Mouse (Mus musculus) brain, embryonic 18.5 days (tissue): ENCODE measurements around the gene Snta1.
"Not testable (repeated sequence)": the region's sequence is repeated elsewhere in the genome, so short reads cannot be mapped to it uniquely, and the experiment has no call there.

Source experiments
- DNase-seq: peaks from one replicate; pipeline ENCODE4 v3.0.0-alpha.2; 2012; ENCODE audit warnings: low read depth, low spot score

Snta1 gene

DNA sequence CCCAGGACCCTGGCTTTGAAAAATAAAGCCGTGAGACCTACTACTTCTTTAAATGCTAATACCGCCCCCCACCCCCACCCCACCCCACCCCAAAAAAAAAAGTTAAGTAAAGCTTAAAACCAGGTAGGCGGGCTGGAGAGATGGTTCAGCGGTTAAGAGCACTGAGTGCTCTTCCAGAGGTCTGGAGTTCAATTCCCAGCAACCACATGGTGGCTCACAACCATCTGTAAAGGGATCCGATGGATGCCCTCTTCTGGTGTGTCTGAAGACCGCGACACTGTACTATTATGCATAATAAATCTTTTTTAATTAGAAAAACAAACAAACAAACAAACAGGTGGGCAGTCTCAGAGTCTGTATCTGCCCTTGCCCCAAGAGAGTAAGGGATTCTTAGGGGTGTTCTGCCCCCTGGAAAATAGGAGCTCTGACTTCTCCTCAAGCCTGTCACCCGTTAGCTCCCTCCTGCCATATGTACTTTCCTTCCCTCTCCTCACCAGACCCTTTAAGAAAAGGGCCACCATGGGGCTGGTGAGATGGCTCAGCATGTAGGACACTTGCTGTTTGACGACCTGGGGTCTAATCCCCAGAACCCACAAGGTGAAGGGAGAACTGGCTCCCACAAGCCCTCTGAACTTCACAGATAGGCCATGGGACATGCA lies 34.9 kb downstream of the Snta1 start, which contains the start of gene Cdk5rap1:
TSS of gene Cdk5rap1 (minus strand) at position 169 of the 659 bp plus-strand sequence.
- DNase-seq = no peak

DNA sequence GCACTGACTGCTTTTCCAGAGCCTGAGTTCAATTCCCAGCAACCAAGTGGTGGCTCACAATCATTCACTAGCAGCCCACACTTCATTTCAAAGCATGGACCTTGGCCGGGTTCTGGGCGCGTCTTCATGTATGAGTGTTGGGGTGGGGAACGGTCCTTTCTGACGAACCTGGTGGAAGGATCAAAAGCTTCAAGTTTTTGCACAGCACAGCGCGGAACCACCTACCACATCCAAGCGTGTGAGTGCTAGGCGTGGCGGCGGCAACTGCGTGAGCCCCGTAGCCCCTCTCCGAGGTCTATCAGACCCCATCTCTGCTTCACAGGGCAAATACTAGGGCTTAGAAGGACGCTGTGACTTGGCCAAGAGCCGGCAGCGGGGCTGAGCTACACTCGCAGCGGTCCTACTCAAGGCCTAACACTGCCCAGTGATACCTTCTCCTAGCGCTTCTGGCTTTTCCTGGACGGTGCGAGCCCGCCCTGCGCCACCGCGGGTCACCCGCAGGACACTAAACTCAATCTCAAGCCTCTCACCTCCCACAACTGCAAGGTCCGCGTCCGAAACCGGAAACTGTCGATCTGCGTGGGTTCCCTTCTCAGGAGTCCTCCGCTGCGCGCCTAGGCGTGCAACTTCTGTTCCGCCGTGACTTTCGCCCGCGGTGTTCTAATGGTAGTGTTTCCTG lies 35.6 kb downstream of the Snta1 start:
- peak; percentile 60 for DNase-seq

DNA sequence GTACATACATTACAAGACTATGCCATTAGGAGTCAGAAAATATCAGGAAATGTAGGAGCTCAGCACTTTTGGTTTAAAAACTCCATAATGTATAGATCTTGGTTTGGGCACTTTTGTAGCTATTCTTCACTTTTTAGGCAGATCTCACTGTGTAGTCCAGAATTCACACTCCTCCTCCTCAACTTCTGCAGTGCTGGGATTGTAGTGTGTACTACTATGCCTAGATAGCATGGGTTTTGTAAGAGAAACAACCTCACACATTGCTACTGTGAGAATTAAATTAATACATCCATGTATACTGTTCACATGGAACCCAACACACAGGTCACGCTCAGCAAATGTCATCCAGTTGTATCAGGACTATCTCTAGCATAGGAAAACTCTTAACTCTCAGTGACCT lies 40.4 kb downstream of the Snta1 start:
- no peak for DNase-seq

DNA sequence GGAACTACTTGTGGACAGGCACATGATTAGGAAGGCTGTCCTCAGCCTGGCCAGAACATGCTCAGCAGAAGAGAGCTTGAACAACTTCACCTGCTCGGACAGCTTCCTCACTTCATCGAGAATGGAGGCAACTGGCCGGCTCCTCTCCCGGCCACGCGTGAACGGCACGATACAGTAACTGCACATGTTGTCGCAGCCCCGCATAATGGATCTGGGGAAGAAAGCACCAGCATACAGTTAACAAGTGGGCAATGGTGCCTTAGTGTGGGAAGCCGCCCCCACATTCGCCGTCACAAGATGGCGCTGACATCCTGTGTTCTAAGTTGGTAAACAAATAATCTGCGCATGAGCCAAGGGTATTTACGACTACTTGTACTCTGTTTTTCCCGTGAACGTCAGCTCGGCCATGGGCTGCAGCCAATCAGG lies 53.9 kb downstream of the Snta1 start:
- DNase-seq = not testable (repeated sequence)

DNA sequence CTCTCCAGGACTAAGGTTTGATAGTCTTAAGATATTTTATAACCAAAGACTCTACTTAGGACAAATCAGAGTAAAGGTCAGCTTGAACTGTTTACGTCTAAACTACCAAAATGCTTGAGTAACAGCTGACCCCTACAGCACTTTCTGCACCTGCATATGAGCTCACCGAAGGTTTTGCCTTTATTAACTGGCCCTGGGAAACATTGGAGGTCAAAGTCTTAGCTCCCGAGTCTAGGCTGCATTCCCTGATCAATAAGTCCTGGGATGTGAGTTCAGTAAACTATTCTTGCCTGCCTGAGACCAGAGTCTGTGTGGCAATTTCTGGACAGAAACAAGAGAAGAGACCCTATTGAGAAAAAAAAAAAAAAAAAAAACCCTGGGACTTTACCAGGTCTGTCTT lies 59.7 kb downstream of the Snta1 start:
- no peak for DNase-seq

DNA sequence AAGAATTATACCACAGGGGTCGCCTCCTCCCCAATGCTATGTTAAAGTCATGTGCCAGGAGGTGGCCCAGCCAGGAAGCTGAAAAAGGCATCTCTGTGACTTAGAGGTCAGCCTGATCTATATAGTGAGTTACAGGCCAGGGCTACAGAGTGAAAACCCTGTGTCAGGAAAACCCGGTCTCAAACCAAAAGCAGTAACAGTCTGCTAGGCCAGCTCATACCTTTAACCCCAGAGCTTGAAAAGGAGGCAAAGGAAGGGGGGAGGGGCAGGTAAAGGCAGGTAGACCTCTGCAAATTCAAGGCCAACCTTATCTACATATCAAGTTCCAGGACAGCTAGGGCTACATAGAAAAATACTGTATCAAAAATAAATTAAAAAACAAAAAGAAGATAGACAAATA lies 68.5 kb downstream of the Snta1 start:
- no peak for DNase-seq

DNA sequence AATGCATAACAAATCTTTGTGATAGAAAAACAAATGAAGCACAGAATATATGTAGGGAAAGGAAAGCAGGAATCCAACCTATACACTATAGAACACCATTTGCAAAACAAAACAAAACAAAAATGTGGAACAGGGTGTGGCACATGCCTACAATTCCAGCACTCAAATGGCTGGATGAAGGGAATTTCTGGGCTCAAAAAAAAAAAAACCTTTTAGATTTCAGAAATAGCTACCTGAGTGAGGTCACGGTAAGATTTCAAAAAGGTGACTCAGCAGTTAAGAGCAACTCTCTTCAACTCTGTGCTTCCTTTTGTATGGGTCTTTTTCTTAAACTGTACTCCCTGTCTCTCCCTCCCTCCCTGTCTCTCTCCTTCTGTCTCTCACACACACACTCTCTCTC lies 69.7 kb downstream of the Snta1 start:
- no peak for DNase-seq

DNA sequence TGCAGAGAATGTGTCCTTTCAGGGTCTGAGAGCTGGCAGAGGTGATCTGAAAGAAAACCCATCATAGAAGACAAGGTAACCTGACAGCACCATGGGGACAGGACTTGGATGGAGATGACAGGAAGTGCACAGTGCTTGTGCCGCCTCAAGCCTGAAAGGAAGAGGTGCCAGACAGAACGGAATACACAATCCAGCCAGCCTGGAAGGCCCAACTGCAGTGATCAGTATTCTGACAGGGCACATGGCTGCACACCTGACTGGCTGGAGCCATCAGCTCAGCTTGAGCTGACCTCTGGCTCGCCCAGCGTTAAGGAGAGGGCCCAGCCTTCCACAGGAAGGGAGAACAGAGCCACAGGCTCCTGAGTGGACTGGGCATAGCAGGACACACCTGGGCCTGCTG lies 72.3 kb downstream of the Snta1 start:
- no peak for DNase-seq

DNA sequence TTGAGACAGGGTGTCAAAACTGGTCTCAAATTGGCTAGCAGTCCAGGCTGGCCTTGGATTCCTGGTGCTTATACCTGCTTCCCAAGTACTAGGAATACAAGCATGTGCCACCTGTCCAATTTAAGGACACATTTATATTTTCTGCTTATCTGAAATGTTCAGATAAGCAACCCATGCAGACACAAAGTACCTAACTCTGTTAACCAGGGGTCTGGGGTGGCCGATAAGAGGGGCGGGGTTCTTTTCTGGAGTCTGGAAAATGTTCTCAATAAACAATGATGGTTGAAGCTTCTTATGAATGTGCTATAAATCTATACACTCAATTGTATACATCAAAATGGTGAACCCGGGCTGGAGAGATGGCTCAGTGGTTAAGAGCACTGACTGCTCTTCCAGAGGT lies 81.0 kb downstream of the Snta1 start:
- DNase-seq = no peak
